Mouse (Mus musculus) gastrocnemius, postnatal 36 days (tissue): ENCODE data around the gene Slc44a5. TPM values are rescaled to one million over a fixed set of nuclear protein-coding genes. Genes with fewer than 3 reads are reported as not detected.
"Not testable (repeated sequence)": the region's sequence is repeated elsewhere in the genome, so short reads cannot be mapped to it uniquely, and the experiment has no call there.

Experiments used
- DNase-seq, 2 experiments: peaks; one replicate each; pipeline ENCODE4 v3.0.0; 2022
- intact Hi-C: fragments of 180-260 bp; cut with DNase I; formaldehyde crosslinking; loops from one replicate; pipeline ENCODE4 v1.15.1; 2025
- total RNA-seq, 2 experiments: library from RNA; stranded (reverse); gene quantifications; 2 replicates each; pipeline ENCODE4 v1.2.3; 2021

Gene Slc44a5
- total RNA-seq, 2 experiments from 2014 or later, result 0.05 to 0.10 TPM

DNA sequence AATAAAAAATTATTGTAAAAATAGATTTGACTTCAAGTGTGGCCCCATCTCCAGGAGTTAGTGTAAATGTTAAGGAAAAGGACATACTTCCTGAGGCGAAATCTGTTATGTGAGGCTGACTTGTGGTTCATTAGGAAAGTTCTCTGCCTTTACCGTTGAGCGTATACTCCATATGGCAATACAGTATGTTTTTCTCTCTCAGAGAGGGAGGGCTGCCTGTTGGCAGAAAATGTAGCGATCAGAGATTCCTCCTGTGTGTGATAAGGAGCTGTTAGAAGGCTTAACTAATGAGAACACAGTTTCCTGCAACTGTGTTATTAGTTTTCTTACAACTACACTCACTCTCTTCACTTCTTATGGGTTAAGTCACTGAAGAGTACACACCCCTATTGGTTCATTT lies 168.1 kb downstream of the Slc44a5 start:
- intact Hi-C loops, result no loop called here
- DNase-seq, result no peak

DNA sequence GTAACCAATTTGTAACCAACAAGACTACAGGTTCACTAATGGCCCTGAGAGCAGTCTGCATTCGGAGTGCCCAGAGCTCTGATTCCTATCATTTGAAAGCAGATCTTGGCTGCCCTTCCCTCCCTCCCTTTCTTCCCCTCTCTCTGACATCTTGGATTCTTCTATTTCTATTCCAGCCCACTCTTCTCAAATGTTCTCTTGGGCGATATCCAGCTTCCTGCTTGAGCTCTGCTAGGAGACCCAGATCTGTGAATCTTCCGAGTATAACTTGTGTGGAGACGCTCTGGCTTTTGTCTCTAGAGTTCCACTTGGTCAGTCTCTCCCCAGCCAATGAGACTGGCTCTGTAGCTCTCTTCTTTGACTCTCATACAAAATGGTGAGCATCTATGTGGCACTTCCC lies 169.4 kb downstream of the Slc44a5 start:
- intact Hi-C loops, result no loop called here
- no peak for DNase-seq

GRCm38 (mm10) chr3:154145750-154146149 lies 172.5 kb downstream of the Slc44a5 start:
- intact Hi-C loops, result no loop called here
- no peak for DNase-seq

DNA sequence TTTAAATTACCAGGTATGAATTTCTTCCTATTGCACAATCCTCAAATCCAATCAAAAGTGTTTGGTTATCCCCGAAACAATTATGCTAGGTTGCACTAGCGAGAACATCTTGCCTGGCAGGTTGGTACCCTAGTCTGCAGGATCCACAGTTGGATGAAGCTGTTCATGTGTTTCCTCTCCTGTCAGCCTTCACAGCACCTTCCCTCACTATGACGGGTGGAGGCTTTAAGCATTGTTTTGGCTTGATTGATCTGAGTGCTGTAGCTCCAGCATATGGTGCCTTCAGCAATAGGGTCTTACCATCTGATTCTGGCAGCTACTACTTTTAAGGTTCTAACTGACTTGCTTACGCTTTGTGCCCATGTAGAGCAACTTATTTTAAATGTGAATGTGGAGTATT lies 176.5 kb downstream of the Slc44a5 start:
- intact Hi-C loops, result no loop called here
- no peak for DNase-seq

DNA sequence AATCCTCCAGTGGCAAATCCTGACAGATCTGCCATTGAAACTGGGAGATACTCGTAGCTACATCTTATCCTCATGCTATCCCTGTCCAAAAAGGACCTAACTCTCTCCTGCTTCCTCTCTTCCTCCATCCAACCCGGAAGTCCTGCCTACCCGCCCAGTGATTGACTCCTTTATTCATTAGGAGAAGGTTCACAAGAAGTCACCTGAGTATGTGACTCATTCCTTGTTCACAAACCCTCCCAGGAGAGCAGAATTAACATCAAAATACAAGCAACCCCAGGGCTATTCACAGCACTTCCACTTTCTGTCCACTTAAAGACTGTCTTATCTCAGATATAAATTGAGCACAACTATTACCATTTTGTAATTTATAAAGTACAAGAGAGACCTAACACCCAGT lies 180.3 kb downstream of the Slc44a5 start:
- intact Hi-C loops, DNase-seq: not testable (repeated sequence)

GRCm38 (mm10) chr3:154165882-154166281 lies 192.6 kb downstream of the Slc44a5 start:
- intact Hi-C loops, result no loop called here
- DNase-seq, result no peak

DNA sequence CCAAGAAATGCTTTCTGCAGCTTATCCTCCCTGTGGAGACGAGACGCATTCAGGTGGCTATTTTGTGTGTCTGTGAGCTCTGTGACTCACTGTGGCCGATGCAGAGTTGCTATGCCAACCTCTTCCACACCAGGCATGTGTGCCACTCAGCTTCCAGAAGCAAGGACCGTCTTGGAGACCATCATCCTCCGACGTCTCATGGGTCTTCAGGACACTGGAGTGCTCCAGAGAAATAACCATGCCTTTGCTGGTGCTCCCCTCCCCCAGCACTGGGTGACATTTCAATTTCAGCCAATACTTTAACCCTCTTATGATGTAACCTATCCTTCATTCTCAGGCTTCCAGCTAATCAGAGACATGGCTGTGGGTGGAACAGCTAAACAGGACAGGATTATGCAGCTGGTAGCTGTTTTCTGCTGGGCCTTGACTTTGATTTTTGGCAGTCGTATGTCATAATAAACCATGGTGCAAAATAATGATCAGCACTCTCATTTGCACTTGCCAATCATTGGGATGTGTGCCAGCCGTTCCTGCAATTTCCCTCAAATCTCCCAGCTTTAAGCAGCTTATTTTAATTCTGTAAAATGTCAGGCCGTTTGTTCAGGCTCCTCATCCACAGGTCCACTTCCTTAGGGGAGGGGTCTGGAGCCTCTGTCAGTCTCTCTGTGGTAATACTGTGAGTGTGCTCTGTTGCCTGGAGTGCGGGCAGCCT lies 198.8 kb downstream of the Slc44a5 start:
- intact Hi-C loops, result no loop called here
- no peak for DNase-seq

DNA sequence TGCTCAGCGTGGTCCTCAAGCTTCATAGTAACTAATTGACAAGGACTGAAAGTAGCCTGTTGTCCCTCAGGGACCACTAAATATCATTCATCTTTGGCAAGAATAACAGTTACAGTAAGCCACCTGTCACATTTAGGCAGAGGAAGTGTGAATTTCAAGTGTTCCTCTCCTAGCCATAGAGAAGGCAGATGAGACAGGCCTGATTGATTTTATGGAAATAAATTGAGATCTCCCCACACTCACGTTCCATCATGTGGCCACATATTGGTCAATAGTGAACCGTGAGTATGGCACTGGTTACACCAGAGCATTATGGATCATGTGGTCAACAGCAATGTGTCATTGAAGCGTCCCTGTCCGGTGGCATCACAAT lies 199.3 kb downstream of the Slc44a5 start:
- intact Hi-C loops, result no loop called here
- no peak for DNase-seq

DNA sequence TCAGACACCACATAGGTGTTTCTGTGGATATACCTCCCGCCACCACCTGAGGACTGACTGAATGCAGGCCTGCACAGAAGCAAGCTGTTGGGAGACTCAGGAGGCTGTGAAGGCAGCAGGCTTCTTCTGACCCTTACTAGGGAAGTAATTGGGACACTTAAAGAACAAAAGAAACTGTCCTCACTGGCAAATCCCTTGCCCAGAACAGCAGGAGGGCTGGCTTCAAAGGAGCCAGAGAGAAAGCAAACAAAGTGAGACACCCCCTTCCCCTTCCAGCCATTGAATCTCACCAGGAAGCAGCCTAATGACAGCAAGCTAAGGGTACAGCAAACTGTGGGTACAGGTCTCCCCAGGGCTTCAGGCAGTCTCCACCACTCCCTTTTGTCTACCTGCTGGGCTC lies 200.3 kb downstream of the Slc44a5 start:
- no peak for DNase-seq
- intact Hi-C loops, result no loop called here

- intact Hi-C loops, result no loop called here
- no peak for DNase-seq
Observed at GRCm38 (mm10) chr3:154174031-154174430, 200.8 kb downstream of the Slc44a5 start.

DNA sequence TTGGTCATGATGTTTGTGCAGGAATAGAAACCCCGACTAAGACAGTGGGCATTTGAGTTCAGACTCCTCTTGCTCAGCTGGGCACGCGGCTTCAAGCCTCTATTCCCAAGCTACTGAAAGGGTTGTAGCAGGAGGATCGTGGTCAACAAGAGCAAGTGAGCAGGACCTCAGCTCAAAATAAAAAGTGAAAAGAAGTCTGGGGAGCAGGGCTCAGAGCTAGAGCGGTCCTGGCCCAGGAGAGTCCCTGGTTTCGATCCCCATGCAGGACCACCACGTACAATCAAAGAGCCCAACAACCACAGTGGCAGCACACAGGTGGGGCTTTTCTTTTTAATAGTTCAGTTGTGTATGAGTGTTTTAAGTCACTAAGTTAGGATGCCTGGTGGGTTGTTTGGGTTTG lies 201.5 kb downstream of the Slc44a5 start:
- intact Hi-C loops, result no loop called here
- DNase-seq, result no peak

DNA sequence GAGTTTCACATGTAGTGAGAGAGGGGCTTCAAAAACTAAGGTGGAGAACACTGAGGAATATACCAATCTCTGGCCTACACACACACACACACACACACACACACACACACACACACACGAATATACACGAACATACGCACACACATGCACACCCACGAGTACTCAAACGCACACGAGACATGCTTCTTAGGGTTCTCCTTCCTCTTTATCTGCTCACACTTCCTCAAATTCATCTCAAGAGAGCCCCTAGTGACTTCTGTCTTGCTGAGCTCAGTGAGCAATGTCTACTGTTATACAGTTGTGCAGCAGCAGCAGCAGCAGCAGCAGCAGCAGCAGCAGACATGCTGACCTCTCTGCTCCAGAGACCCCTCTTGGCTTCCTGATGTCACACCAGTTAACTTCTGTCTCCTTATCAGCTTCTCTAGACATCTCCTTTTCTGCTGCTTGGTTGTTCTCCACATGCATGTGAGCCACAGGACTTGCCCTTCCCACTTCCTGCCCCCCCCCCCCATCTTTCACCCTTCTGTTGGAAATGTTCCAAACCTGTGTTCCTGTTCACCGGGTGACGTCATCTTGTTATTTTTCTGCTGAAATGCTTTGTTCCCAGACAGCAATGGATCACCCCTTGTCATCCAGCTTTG lies 204.5 kb downstream of the Slc44a5 start:
- no peak for DNase-seq
- intact Hi-C loops, result no loop called here

DNA sequence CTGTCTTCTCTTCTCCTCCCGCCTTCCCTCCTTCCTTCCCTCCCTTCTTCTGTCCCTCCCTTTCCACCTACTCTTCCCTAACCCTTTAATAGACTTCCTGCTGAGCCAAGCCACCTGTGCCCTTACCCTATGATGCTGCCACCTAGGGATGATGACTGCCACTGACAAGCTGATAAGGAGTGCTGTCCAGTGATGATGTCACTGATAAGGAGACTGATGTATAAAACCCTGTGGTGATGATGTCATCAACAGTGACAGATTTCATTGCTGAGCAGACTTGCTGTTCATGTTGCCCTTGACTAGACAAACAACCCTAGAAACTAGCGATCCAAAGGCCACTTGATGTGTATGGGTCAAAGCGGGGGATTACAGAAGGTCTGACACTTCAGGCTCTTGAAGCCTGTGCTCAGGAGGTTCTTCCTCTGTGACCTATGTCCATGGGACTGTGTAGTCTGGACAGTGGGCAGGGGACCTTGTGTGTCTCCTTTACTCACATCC lies 206.2 kb downstream of the Slc44a5 start:
- intact Hi-C loops, result no loop called here
- no peak for DNase-seq

DNA sequence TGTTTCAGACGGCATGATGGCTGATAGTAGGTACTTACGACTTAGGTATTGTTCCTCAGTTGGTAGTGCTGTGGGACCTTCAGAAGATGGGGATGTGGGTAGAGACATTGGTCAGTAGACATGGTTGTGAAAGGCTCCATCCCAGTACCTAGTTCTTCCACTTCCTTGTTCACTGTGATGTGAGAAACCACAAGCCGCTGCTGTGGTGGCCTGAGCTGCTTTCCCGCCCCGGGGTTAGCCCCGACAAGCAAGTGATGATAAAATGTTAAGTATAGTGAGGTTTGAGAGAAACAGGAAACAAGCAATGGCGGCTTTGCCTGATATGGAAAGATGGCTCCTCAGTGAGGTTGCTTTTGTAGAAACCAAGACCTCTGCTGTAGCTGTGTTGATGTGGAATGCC lies 209.8 kb downstream of the Slc44a5 start:
- no peak for DNase-seq
- intact Hi-C loops, result no loop called here

DNA sequence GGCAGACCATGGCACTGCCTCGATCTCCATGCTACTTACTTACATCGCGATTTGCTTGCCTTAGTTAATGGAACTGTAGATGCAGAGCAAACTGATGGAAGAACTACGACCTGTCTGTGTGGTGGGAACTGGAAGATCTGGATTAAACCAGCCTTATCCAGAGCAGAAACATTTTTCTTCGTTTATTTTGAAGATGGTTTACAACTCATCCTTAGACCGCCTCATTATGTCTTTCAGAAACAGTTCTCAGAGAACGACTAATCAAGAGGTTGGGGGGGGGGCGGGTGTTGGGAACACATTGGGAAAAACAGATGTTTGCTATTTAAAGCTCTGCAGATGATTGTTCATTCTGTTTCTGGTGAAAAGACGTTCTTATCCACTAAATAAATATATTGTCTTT lies 210.7 kb downstream of the Slc44a5 start:
- intact Hi-C loops, result no loop called here
- no peak for DNase-seq

DNA sequence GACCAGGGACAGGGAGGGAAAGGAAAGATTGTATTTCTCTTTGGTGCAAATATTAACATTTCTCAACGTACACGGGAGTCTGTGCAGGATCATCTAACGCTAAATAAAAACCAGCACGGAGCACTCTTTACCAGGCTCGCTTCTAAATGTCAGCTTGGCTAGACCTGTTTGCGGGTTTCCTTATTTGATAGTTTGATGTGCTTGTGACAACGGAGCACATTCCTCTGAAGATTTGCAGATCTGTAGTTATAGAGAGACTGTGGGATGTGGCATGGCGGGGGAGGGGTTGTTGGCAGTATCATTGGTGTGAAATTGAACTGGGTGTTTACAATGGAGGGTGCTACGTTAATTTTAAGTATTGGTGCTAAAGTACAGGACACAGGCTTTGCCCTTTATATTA lies 215.4 kb downstream of the Slc44a5 start:
- intact Hi-C loops, result no loop called here
- no peak for DNase-seq

DNA sequence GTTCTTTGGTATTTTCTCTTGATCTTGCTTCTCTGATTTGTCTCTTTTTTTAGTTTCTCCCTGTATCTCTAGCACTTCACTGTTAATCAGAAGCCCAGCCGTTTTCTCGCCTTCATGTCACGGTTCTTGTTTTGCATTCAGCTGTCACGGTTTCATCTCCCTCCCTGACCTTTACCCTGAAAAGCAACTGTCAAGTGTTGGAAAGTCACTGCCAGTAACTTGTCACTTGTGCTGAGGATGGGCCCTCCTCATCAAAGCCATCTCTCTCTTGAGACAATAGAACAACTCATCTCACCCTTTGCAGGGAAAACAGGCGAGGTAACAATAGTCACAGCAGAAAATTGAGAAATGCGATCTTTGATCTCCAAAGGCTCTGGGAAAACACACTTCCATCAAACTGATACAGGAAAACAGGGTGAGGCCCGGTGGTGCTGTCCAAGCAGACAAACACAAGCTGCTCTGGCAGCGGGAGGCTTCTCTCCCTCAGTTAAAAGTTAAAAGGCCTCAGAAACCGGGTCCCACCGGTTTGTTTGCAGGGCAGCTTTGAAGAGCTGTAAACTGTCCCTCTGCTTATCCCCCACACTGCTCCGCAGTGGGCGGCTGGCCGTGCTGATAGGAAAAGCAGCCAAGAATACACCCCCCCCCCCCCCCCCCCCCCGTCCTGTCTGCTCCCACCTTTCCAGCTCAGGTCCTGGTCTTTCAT lies 219.2 kb downstream of the Slc44a5 start:
- intact Hi-C loops, result no loop called here
- DNase-seq, result no peak

- DNase-seq, result no peak
- intact Hi-C loops, result no loop called here
Observed at GRCm38 (mm10) chr3:154193189-154193840, 220.1 kb downstream of the Slc44a5 start.

DNA sequence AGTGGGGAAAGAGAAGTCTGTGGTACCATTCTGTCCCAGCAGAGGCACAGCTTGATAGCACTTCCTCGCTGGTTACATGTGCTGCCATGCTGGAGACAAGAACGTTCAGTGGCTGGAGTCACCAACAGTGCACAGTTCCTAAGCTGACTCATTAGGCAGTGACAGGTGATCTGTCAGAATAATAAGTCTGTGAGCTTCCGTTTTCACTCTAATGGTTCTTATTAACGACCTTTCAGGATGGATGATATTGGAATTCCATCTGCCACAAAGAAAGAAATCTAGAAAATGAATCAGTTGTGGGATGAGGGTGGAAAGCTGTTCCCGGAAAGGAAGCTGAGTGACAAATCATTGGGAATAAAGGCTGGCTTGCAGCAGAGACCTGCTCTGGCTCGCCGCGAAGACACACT lies 227.2 kb downstream of the Slc44a5 start:
- no peak for DNase-seq
- intact Hi-C loops, result no loop called here

- intact Hi-C loops, result no loop called here
- no peak for DNase-seq
Observed at GRCm38 (mm10) chr3:154201796-154202195, 228.6 kb downstream of the Slc44a5 start.

DNA sequence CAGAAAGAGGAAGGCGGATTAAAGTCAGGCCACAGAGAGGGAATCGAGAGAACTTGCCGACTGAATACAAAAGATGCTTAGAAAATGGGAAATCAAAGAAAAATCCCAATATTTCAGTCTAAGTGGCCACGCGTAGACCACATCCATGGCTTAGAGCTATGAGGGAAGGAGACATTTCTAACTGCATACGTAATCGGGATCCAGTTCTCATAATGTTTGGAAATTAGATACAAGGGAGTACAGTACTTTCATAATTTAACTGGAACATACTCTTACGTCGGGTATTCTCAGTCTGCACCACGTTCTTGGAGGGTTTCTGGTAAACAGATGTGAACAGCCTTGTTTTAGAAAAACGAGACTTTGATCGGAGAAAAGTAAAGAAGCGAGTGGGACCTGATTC lies 229.1 kb downstream of the Slc44a5 start:
- DNase-seq, result no peak
- intact Hi-C loops, result no loop called here
